ENCODE assay signal across 32 mouse cellular contexts in the genomic region with DNA sequence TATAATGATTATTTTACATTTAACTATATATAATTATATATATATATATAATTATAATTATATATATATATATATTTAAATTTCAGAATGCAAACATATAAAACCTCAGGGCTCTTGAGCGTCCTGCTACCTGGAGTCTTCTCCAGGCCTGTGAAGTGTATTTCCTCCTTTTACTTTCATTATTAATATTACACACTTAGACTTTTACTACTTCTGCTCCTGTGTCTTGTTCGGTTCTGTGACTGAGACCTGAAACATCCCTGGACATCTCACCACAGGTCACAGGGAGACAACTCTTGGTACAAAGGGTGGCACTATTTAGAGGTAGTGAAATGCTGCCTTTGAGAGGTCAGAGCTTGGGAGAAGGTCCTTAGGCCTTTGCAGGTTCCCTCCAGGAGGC. TPM values are rescaled to one million over a fixed set of nuclear protein-coding genes. Genes with fewer than 3 reads are reported as not detected.
DNase-seq lines count a peak whose midpoint lies in the region; ATAC-seq and TF ChIP-seq lines count a peak whose summit lies in the region.
"Had no signal": no experiment of that assay in that cellular context is flagged by ENCODE, and none has a peak within 500 bp of the region (broad histone marks: within the 10 kb centered on the region; RNA-seq: fewer than 3 reads in every experiment).

No protein-coding gene starts in this region.

- peak; percentile 61 for ATAC-seq in megakaryocyte, adult 5-6 weeks (ENCODE audit: poor library complexity, severe bottlenecking)
- peak; percentile 74 for ATAC-seq in neutrophil, adult 5-6 weeks (ENCODE audit: extremely low read depth, insufficient number of reproducible peaks, low FRiP score, poor library complexity, severe bottlenecking)
- ATAC-seq in inflammation-experienced regulatory T-cells, adult 6 months, result no peak
- ATAC-seq: forebrain, embryonic 15.5 days; intestine, embryonic 15.5 days; Patski had no signal

- no peaks in the 10 kb centered on the region for H3K36me3 ChIP-seq in CH12.LX (replicated peaks in 1 of 2; ENCODE audit: control insufficient read depth in 1 of 2, insufficient read depth in 1 of 2, low read length in 1 of 2)
- H3K36me3 ChIP-seq: embryonic facial prominence, embryonic 10.5 days; embryonic facial prominence, embryonic 13.5 days; forebrain, embryonic 12.5 days; forebrain, embryonic 15.5 days; G1E; hindbrain, embryonic 15.5 days; intestine, embryonic 15.5 days had no signal

- no peaks in the 10 kb centered on the region for H3K79me2 ChIP-seq in CH12.LX (replicated peaks; ENCODE audit: control insufficient read depth, extremely low read depth, insufficient read depth, poor library complexity, severe bottlenecking)

- no peaks in the 10 kb centered on the region for H3K27me3 ChIP-seq in CH12.LX (replicated peaks)
- H3K27me3 ChIP-seq: embryonic facial prominence, embryonic 13.5 days; forebrain, embryonic 12.5 days; forebrain, embryonic 15.5 days; hindbrain, embryonic 15.5 days; intestine, embryonic 15.5 days had no signal

- in situ Hi-C loops in CH12.LX (cut with MboI; ENCODE audit: low pct_ligation_motif_present, low pct_unique_long_range_greater_than_20kb, low sequenced_read_pairs), result no loop called here

- no peak for TF ChIP-seq POLR2A in CH12.LX (IDR thresholded peaks at IDR 0.05; ENCODE audit: low read depth, low read length)

- no peak overlapping the region for H3K27ac ChIP-seq in CH12.LX (ENCODE audit: insufficient read depth, low read depth)
- H3K27ac ChIP-seq: embryonic facial prominence, embryonic 10.5 days; embryonic facial prominence, embryonic 13.5 days; forebrain, embryonic 12.5 days; forebrain, embryonic 15.5 days; hindbrain, embryonic 15.5 days; intestine, embryonic 15.5 days had no signal

- TF ChIP-seq CTCF in CH12.LX (conservative IDR thresholded peaks at IDR 0.05 in 1 of 2, IDR thresholded peaks at IDR 0.05 in 1 of 2; ENCODE audit: low read depth in 2 of 2, low read length in 2 of 2), result no peak

- TF ChIP-seq EP300 in CH12.LX (IDR thresholded peaks at IDR 0.05; ENCODE audit: low read length), result peak; percentile 84

- peaks cover 2 to 39% of the 10 kb centered on the region in 2 experiments; a peak in 3 of 4 replicates for H3K4me1 ChIP-seq in CH12.LX (ENCODE audit: control insufficient read depth in 1 of 2, insufficient read depth in 2 of 2)
- H3K4me1 ChIP-seq: embryonic facial prominence, embryonic 10.5 days; embryonic facial prominence, embryonic 13.5 days; forebrain, embryonic 12.5 days; forebrain, embryonic 15.5 days; hindbrain, embryonic 15.5 days; intestine, embryonic 15.5 days had no signal

- H3K4me2 ChIP-seq in CH12.LX (ENCODE audit: insufficient read depth, low read depth, poor library complexity, severe bottlenecking), result no peak overlapping the region
- H3K4me2 ChIP-seq: embryonic facial prominence, embryonic 13.5 days; forebrain, embryonic 12.5 days; forebrain, embryonic 15.5 days; heart, embryonic 11.5 days; hindbrain, embryonic 15.5 days; intestine, embryonic 15.5 days had no signal

- H3K4me3 ChIP-seq in CH12.LX (replicated peaks in 1 of 3; ENCODE audit: low read depth in 2 of 3, low read length in 2 of 3, poor library complexity in 1 of 3), result no peak overlapping the region
- H3K4me3 ChIP-seq: embryonic facial prominence, embryonic 10.5 days; embryonic facial prominence, embryonic 13.5 days; erythroblast, embryonic 14.5 days; forebrain, embryonic 12.5 days; forebrain, embryonic 15.5 days; hindbrain, embryonic 15.5 days; intestine, embryonic 15.5 days had no signal

- DNase-seq in A20 (ENCODE audit: low read depth, low spot score) (peak; percentile 69), CH12.LX (ENCODE audit: extremely low read depth) (peak; percentile 40)
- no peak for DNase-seq in thymus, postnatal 14 days
- no peak for DNase-seq in thymus, postnatal 25 days
- DNase-seq: adrenal gland, postnatal 10 days; adrenal gland, postnatal 36 days; cerebellum, adult 11 months; cerebellum, adult 2 months; cerebellum, adult 9-11 months; cerebellum, postnatal 25 days; embryo, embryonic 11 days; gastrocnemius, postnatal 25 days; heart, postnatal 36 days had no signal

- H3K9ac ChIP-seq in CH12.LX (ENCODE audit: insufficient read depth, low read depth), result no peak overlapping the region
- H3K9ac ChIP-seq: embryonic facial prominence, embryonic 13.5 days; forebrain, embryonic 12.5 days; forebrain, embryonic 15.5 days; hindbrain, embryonic 15.5 days; intestine, embryonic 15.5 days had no signal

- dilution Hi-C loops in CH12.LX (cut with MboI; ENCODE audit: extremely low pct_ligation_motif_present, extremely low pct_unique_long_range_greater_than_20kb, low sequenced_read_pairs), result no loop called here

- TF ChIP-seq RAD21 in CH12.LX (IDR thresholded peaks at IDR 0.05; ENCODE audit: low read depth, low read length), result no peak

- no peaks in the 10 kb centered on the region for H3K9me3 ChIP-seq in CH12.LX (replicated peaks; ENCODE audit: low read length)
- H3K9me3 ChIP-seq: embryonic facial prominence, embryonic 10.5 days; embryonic facial prominence, embryonic 13.5 days; forebrain, embryonic 12.5 days; forebrain, embryonic 15.5 days; G1E; hindbrain, embryonic 15.5 days; intestine, embryonic 15.5 days had no signal

TF ChIP-seq in CH12.LX, 34 proteins besides CTCF, POLR2A, EP300 and RAD21:
- TF ChIP-seq JUND (conservative IDR thresholded peaks at IDR 0.05; ENCODE audit: low read depth, low read length) (peak; percentile 81), E2F4 (IDR thresholded peaks at IDR 0.05; ENCODE audit: insufficient replicate concordance, low read depth, low read length) (no peak), MEF2A (IDR thresholded peaks at IDR 0.05; ENCODE audit: borderline replicate concordance, low read depth, low read length) (no peak), IRF4 (IDR thresholded peaks at IDR 0.05; ENCODE audit: low read depth, low read length) (peak; percentile 88), TBP (conservative IDR thresholded peaks at IDR 0.05; ENCODE audit: low read depth, low read length) (no peak), JUN (IDR thresholded peaks at IDR 0.05; ENCODE audit: insufficient read depth, low read depth, low read length) (peak; percentile 59), MYC (IDR thresholded peaks at IDR 0.05; ENCODE audit: low read depth, low read length) (no peak)
TF ChIP-seq in CH12.LX: peak in this region for 3.

RNA-seq across cellular contexts. Expression of a gene that starts 10.8 kb away (rescaled TPM):
- total RNA-seq in CH12.LX (2012; rRNA removed), result 47.6 and 53.6 TPM in 2 replicates
- 92.6 and 110 TPM in 2 replicates for total RNA-seq in CH12.LX (2014; rRNA removed)
- 102 and 103 TPM in 2 replicates for polyA plus RNA-seq in CH12.LX (2012; ENCODE audit: insufficient read length, low read depth)
- 308 and 344 TPM in 2 replicates for total RNA-seq in megakaryocyte, adult 5-6 weeks (2015)
- total RNA-seq in megakaryocyte, adult 5-6 weeks (2017), result 409 TPM in 2 replicates
- 326 and 339 TPM in 2 replicates for total RNA-seq in neutrophil, adult 5-6 weeks (2017)
- polyA plus RNA-seq in inflammation-experienced regulatory T-cells, adult 6 months (2017; shearing (Covaris generic)), result 10 to 100 TPM; 38.8 to 73.2 (median 42.7) TPM

RNA-seq across cellular contexts. Expression of a gene that starts 43.5 kb away (rescaled TPM):
- total RNA-seq in CH12.LX (2012; rRNA removed) (0.13 and 0.17 TPM in 2 replicates), CH12.LX (2014; rRNA removed) (0.26 TPM in 1 of 2 replicates, not detected in the other)
- polyA plus RNA-seq in CH12.LX (2012; ENCODE audit: insufficient read length, low read depth), result not detected in 2 replicates
- total RNA-seq in megakaryocyte, adult 5-6 weeks (2015), result not detected in 2 replicates
- total RNA-seq in megakaryocyte, adult 5-6 weeks (2017), result not detected in 2 replicates
- total RNA-seq in neutrophil, adult 5-6 weeks (2017), result not detected in 2 replicates
- not detected for polyA plus RNA-seq in inflammation-experienced regulatory T-cells, adult 6 months (2017; shearing (Covaris generic))
- total RNA-seq: adrenal gland, adult 18-20 months; gastrocnemius, adult 8-10 months; gastrocnemius, postnatal 25 days; heart, adult 8-10 months; heart, postnatal 36 days had no signal
- polyA plus RNA-seq: embryonic facial prominence, embryonic 10.5 days; erythroblast, embryonic 14.5 days; forebrain, embryonic 12.5 days; forebrain, embryonic 15.5 days; G1E; heart, embryonic 14.5 days; heart, postnatal 0 days; hindbrain, embryonic 11.5 days had no signal

RNA-seq across cellular contexts. Expression of a gene that starts 55.0 kb away (rescaled TPM):
- total RNA-seq in CH12.LX (2012; rRNA removed), result 19.2 and 21.2 TPM in 2 replicates
- 15.6 and 16.4 TPM in 2 replicates for total RNA-seq in CH12.LX (2014; rRNA removed)
- 28.7 and 30.5 TPM in 2 replicates for polyA plus RNA-seq in CH12.LX (2012; ENCODE audit: insufficient read length, low read depth)
- 7.3 and 9.9 TPM in 2 replicates for total RNA-seq in megakaryocyte, adult 5-6 weeks (2015)
- total RNA-seq in megakaryocyte, adult 5-6 weeks (2017), result 8.3 and 9.0 TPM in 2 replicates
- 9.8 and 10.5 TPM in 2 replicates for total RNA-seq in neutrophil, adult 5-6 weeks (2017)
- polyA plus RNA-seq in inflammation-experienced regulatory T-cells, adult 6 months (2017; shearing (Covaris generic)), result 10 to 100 TPM in 2 of 3 experiments, under 1 TPM in 1; 0.96 to 13.7 (median 11.0) TPM
- polyA plus RNA-seq: G1E had no signal

Comparison
In these comparisons a context has a peak if more than half of its experiments do, and no peak if none do; other contexts are left out.
1. DNase-seq: peak in A20 (single experiment) and CH12.LX (single experiment); none in thymus, postnatal 14 days (single experiment) and thymus, postnatal 25 days (single experiment).